Mouse (Mus musculus) layer of hippocampus, postnatal 25 days (tissue): Measurements from ENCODE around the gene Mmrn2. TPM values are rescaled to one million over a fixed set of nuclear protein-coding genes. Genes with fewer than 3 reads are reported as not detected.
"Not testable (repeated sequence)": the region's sequence is repeated elsewhere in the genome, so short reads cannot be mapped to it uniquely, and the experiment has no call there.

Source experiments
- DNase-seq, 2 experiments: peaks; one replicate each; pipeline ENCODE4 v3.0.0; 2022; ENCODE audit warnings: mixed read lengths in 2 of 2, low spot score in 1 of 2; ENCODE audit errors: extremely low spot score in 1 of 2
- total RNA-seq, 2 experiments: library from RNA; stranded (reverse); gene quantifications; 2 replicates each; pipeline ENCODE4 v1.2.3; 2021

Gene Mmrn2
- total RNA-seq, 2 experiments from 2014 or later: 3.5 to 3.9 TPM

- DNase-seq: no peak
Measured at GRCm38 (mm10) chr14:34360251-34360650, 15.0 kb upstream of the Mmrn2 start.

- DNase-seq: no peak
Measured at GRCm38 (mm10) chr14:34362135-34362534, 13.1 kb upstream of the Mmrn2 start.

GRCm38 (mm10) chr14:34362726-34363445 lies 12.4 kb upstream of the Mmrn2 start:
- DNase-seq: peak; percentile 35 to 54

- DNase-seq: peak in 1 of 2 experiments; percentile 32
Measured at GRCm38 (mm10) chr14:34363490-34364253, 11.6 kb upstream of the Mmrn2 start.

- DNase-seq: not testable (repeated sequence)
Measured at GRCm38 (mm10) chr14:34364254-34365146, 10.8 kb upstream of the Mmrn2 start.

- no peak for DNase-seq
Measured at GRCm38 (mm10) chr14:34365147-34365507, 10.1 kb upstream of the Mmrn2 start.

- no peak for DNase-seq
Measured at GRCm38 (mm10) chr14:34370203-34370602, 5.1 kb upstream of the Mmrn2 start.

GRCm38 (mm10) chr14:34370921-34371320 lies 4.3 kb upstream of the Mmrn2 start:
- DNase-seq: no peak

- no peak for DNase-seq
Measured at GRCm38 (mm10) chr14:34371763-34372162, 3.5 kb upstream of the Mmrn2 start.

GRCm38 (mm10) chr14:34372646-34373045 lies 2.6 kb upstream of the Mmrn2 start:
- DNase-seq: peak in 1 of 2 experiments; percentile 73

GRCm38 (mm10) chr14:34373581-34373980 lies 1.7 kb upstream of the Mmrn2 start:
- DNase-seq: no peak

- DNase-seq: no peak
Measured at GRCm38 (mm10) chr14:34374577-34374976, 688 bp upstream of the Mmrn2 start, which contains the start of gene Sncg. TSS of gene Sncg (minus strand) at chr14:34374789.

GRCm38 (mm10) chr14:34375941-34376340 lies 676 bp downstream of the Mmrn2 start:
- no peak for DNase-seq

- DNase-seq: no peak
Measured at GRCm38 (mm10) chr14:34377121-34377520, 1.9 kb downstream of the Mmrn2 start.

- DNase-seq: no peak
Measured at GRCm38 (mm10) chr14:34378560-34379331, 3.5 kb downstream of the Mmrn2 start.

GRCm38 (mm10) chr14:34382921-34383704 lies 7.8 kb downstream of the Mmrn2 start:
- no peak for DNase-seq

GRCm38 (mm10) chr14:34393295-34393694 lies 18.0 kb downstream of the Mmrn2 start:
- no peak for DNase-seq

- DNase-seq: no peak
Measured at GRCm38 (mm10) chr14:34397871-34398270, 22.6 kb downstream of the Mmrn2 start.

- DNase-seq: no peak
Measured at GRCm38 (mm10) chr14:34398901-34399300, 23.6 kb downstream of the Mmrn2 start.
